Mouse (Mus musculus) B cell, adult 67 days (primary cell): ENCODE measurements around the gene Ppargc1a. TPM values are rescaled to one million over a fixed set of nuclear protein-coding genes. Genes with fewer than 3 reads are reported as not detected.

Experiments
- total RNA-seq, 2 experiments: library from RNA; stranded (reverse); gene quantifications; 4 replicates each; pipeline ENCODE4 v1.2.4; 2023

Gene Ppargc1a
- total RNA-seq = 1 to 10 TPM; 3.8 to 5.9 TPM

DNA sequence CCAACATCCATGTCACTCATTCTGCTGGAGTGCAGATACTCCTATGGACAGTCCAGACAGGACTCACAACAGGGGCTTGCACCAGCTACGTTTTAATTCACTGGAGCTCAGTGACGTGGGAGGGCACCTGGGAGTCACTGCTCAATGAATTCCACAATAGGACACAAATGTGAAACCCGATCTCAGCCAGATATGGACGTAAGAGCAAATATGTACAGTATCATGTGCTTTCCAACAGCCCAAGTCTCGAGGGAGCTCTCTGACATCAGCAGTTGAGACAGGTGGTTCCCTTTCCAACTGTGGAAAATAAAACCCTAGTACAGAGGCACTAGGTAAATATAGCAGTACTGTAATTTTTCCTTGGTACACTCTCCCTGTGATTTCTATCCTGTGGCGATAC, at the start of gene Ppargc1a:
Gene Ppargc1a, minus strand, starts transcription at position 68 of the 400 bp plus-strand sequence.

